Comparison of ENCODE assay signal across 9 mouse cellular contexts in the genomic region with DNA sequence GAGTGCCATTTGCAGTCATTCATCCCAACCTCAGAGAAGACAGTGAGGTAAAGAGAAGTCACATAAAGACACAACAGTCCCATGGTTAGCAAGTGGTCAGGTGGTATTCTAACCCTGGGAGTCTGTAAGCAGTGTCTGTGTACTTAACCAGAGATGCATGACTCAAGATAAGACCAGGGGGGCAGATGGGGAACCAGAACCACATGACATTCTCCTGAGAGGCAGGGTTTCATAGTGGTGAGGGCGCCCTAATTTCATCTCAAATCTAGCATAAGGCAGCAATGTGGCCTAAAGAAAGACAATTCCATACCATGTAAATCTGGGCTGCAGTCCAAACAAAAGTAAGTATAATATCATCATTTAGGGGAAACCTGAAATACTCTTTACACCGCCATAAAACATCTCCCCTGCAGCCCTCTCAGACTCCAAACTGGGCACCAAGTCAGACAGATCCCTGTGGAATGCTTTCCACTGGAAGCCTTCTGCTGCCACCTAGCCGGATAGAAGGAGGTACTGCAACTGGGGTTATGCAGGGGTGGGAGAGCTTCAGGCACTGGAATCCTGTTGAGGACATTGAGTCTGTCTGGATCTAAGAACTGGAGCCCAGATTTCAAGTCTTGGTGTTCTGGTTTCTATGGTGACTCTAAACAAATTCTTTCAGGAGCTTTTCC.
DNase-seq lines count a peak whose midpoint lies in the region; ATAC-seq and TF ChIP-seq lines count a peak whose summit lies in the region.
"Had no signal": no experiment of that assay in that cellular context is flagged by ENCODE, and none has a peak within 500 bp of the region (broad histone marks: within the 10 kb centered on the region; RNA-seq: fewer than 3 reads in every experiment).

No protein-coding gene starts in this region.

- in situ Hi-C loops in Patski (cut with MboI; ENCODE audit: low pct_unique_long_range_greater_than_20kb) = no loop called here

- DNase-seq in B cell, adult 2 months = peak; percentile 2
- no peak for DNase-seq in Patski (ENCODE audit: low read depth, low spot score)
- DNase-seq in cerebellum, postnatal 36 days = peak; percentile 64 to 66
- peak; percentile 45 for DNase-seq in gastrocnemius, postnatal 14 days
- peak; percentile 63 for DNase-seq in kidney, postnatal 14 days
- peak; percentile 24 to 48 for DNase-seq in lung, adult 18-20 months
- peak; percentile 79 for DNase-seq in right cerebral cortex, adult 18-20 months

- POLR2A ChIA-PET in Patski (lab: Charles Lee) = no interaction called here

- CTCF ChIA-PET in Patski (lab: Charles Lee) = interaction anchor here (0.9 to 1.5 kb wide), 4 partner anchors 10 to 21 kb away, joined by 4 to 5 read pairs (median 4); no protein-coding TSS in a partner anchor

- intact Hi-C loops in gastrocnemius, postnatal 14 days (cut with DNase I; ENCODE audit: low total_unique reads) = no loop called here

- TF ChIP-seq CTCF in Patski (IDR thresholded peaks at IDR 0.05) = peak; percentile 90

- no peak for ATAC-seq in Patski
- ATAC-seq in megakaryocyte, adult 5-6 weeks (ENCODE audit: poor library complexity, severe bottlenecking) = no peak

- peaks cover 5% of the 10 kb centered on the region for H3K27me3 ChIP-seq in Patski
- H3K27me3 ChIP-seq: heart, embryonic 13.5 days had no signal
